Mouse (Mus musculus): ENCODE results near the gene Pim3. TPM values are rescaled to one million over a fixed set of nuclear protein-coding genes. Genes with fewer than 3 reads are reported as not detected.

The Pim3 gene
- total and polyA plus RNA-seq, 3 experiments, result 33.6 to 41.6 TPM; not detected in 1

DNA sequence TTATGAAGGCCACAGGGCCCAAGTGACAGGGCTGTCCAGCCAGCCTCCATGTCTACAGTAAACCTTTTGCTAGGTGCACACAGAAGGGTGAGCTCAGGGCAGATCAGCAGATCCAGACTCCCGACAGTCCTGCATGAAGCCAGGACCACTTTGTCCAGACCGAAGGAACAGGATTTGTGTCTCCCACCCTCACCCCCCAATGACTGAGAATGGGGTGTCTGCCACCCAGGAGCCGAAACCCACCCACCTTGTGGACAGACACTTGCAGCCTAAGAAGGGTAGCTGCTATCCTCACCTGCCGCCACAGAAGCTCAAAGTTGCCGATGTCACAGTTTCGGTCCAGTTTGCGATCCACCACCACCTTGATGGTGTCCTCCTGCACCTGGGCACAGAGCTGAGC is 53.1 kb downstream of the Pim3 start:
- Histone ChIP-seq H3K9me3 (replicated peaks; ENCODE audit: insufficient read depth, low read length) (no peaks in the 10 kb centered on the region), H3K79me2 (ENCODE audit: control insufficient read depth, insufficient read depth, low read length, poor library complexity) (no peaks in the 10 kb centered on the region), H3K4me3 (ENCODE audit: control insufficient read depth in 1 of 2, insufficient read depth in 1 of 2, low read depth in 2 of 2, low read length in 2 of 2) (no peak overlapping the region), H3K36me3 (ENCODE audit: control insufficient read depth in 1 of 2, insufficient read depth in 2 of 2, low read length in 2 of 2) (no peaks in the 10 kb centered on the region), H3K9ac (ENCODE audit: control insufficient read depth, low read depth, low read length, poor library complexity, severe bottlenecking) (no peak overlapping the region), H3K4me1 (ENCODE audit: control insufficient read depth in 1 of 2, insufficient read depth in 2 of 2, low read length in 2 of 2) (no peaks in the 10 kb centered on the region), H3K27me3 (ENCODE audit: control insufficient read depth in 1 of 2, insufficient read depth in 2 of 2, low read length in 2 of 2) (peaks cover 0 to 4% of the 10 kb centered on the region in 2 experiments; a peak in 2 of 4 replicates), H3K27ac (ENCODE audit: control insufficient read depth, low read depth, low read length) (no peak overlapping the region)
- no peak for DNase-seq (ENCODE audit: low read depth, low spot score)
- no peak for TF ChIP-seq TAL1 (IDR thresholded peaks at IDR 0.05; ENCODE audit: low read length)
- no peak for TF ChIP-seq MAFK (IDR thresholded peaks at IDR 0.05; ENCODE audit: borderline replicate concordance, low read depth, low read length)
- TF ChIP-seq RAD21 (IDR thresholded peaks at IDR 0.05; ENCODE audit: low read depth, low read length), result no peak
- TF ChIP-seq POLR2AphosphoS5 (IDR thresholded peaks at IDR 0.05; ENCODE audit: borderline replicate concordance, low read depth, low read length), result no peak
- no peak for TF ChIP-seq CTCF (IDR thresholded peaks at IDR 0.05 in 2 of 3, conservative IDR thresholded peaks at IDR 0.05 in 1 of 3; ENCODE audit: control insufficient read depth in 1 of 3, insufficient read depth in 1 of 3, low read depth in 2 of 3, low read length in 3 of 3, poor library complexity in 1 of 3, severe bottlenecking in 1 of 3)
- TF ChIP-seq TBP (IDR thresholded peaks at IDR 0.05; ENCODE audit: low read depth, low read length), result no peak
- no peak for TF ChIP-seq MYC (IDR thresholded peaks at IDR 0.05; ENCODE audit: low read depth, low read length)
- TF ChIP-seq ZNF384 (IDR thresholded peaks at IDR 0.05; ENCODE audit: low read depth, low read length), result no peak
- TF ChIP-seq JUND (IDR thresholded peaks at IDR 0.05; ENCODE audit: low read depth, low read length), result no peak
- TF ChIP-seq RCOR1 (IDR thresholded peaks at IDR 0.05; ENCODE audit: low read depth, low read length), result no peak
- TF ChIP-seq ZKSCAN1 (IDR thresholded peaks at IDR 0.05; ENCODE audit: low read depth, low read length), result no peak
- no peak for TF ChIP-seq UBTF (IDR thresholded peaks at IDR 0.05; ENCODE audit: borderline replicate concordance, insufficient read depth, low read depth, low read length)
- no peak for TF ChIP-seq HCFC1 (IDR thresholded peaks at IDR 0.05; ENCODE audit: low read depth, low read length)

Other genes with a start within 250 kb of the Pim3 start
- gene Brd1, start 128.0 kb upstream of the Pim3 start, total RNA-seq (2012; rRNA removed), result 33.7 and 33.8 TPM in 2 replicates
- gene Brd1, start 128.0 kb upstream of the Pim3 start, polyA plus RNA-seq (2012; ENCODE audit: insufficient read depth in 1 of 2, insufficient read length in 2 of 2, low read depth in 1 of 2, low replicate concordance in 2 of 2, missing spikeins in 1 of 2), result 10 to 100 TPM; 43.1 to 72.7 TPM
- gene Zbed4, start 110.5 kb upstream of the Pim3 start, total RNA-seq (2012; rRNA removed), result 57.3 and 57.9 TPM in 2 replicates
- gene Zbed4, start 110.5 kb upstream of the Pim3 start, polyA plus RNA-seq (2012; ENCODE audit: insufficient read depth in 1 of 2, insufficient read length in 2 of 2, low read depth in 1 of 2, low replicate concordance in 2 of 2, missing spikeins in 1 of 2), result 10 to 100 TPM in 1 of 2 experiments, not detected in 1; 53.2 TPM
- 12.3 and 13.7 TPM in 2 replicates for gene Alg12, start 42.9 kb upstream of the Pim3 start, total RNA-seq (2012; rRNA removed)
- gene Alg12, start 42.9 kb upstream of the Pim3 start, polyA plus RNA-seq (2012; ENCODE audit: insufficient read depth in 1 of 2, insufficient read length in 2 of 2, low read depth in 1 of 2, low replicate concordance in 2 of 2, missing spikeins in 1 of 2), result 10 to 100 TPM in 1 of 2 experiments, not detected in 1; 18.6 TPM
- gene Creld2, start 42.5 kb upstream of the Pim3 start, total RNA-seq (2012; rRNA removed), result 121 and 188 TPM in 2 replicates
- gene Creld2, start 42.5 kb upstream of the Pim3 start, polyA plus RNA-seq (2012; ENCODE audit: insufficient read depth in 1 of 2, insufficient read length in 2 of 2, low read depth in 1 of 2, low replicate concordance in 2 of 2, missing spikeins in 1 of 2), result 100 to 1,000 TPM in 1 of 2 experiments, not detected in 1; 118 TPM
- not detected in 2 replicates for gene Ttll8, start 92.2 kb downstream of the Pim3 start, total RNA-seq (2012; rRNA removed)
- not detected for gene Ttll8, start 92.2 kb downstream of the Pim3 start, polyA plus RNA-seq (2012; ENCODE audit: insufficient read depth in 1 of 2, insufficient read length in 2 of 2, low read depth in 1 of 2, low replicate concordance in 2 of 2, missing spikeins in 1 of 2)
- gene Mlc1, start 116.8 kb downstream of the Pim3 start, total RNA-seq (2012; rRNA removed), result not detected in 2 replicates
- not detected for gene Mlc1, start 116.8 kb downstream of the Pim3 start, polyA plus RNA-seq (2012; ENCODE audit: insufficient read depth in 1 of 2, insufficient read length in 2 of 2, low read depth in 1 of 2, low replicate concordance in 2 of 2, missing spikeins in 1 of 2)
- gene Mov10l1, start 120.7 kb downstream of the Pim3 start, total RNA-seq (2012; rRNA removed), result not detected in 2 replicates
- not detected for gene Mov10l1, start 120.7 kb downstream of the Pim3 start, polyA plus RNA-seq (2012; ENCODE audit: insufficient read depth in 1 of 2, insufficient read length in 2 of 2, low read depth in 1 of 2, low replicate concordance in 2 of 2, missing spikeins in 1 of 2)
- gene Panx2, start 197.5 kb downstream of the Pim3 start, total RNA-seq (2012; rRNA removed), result not detected in 2 replicates
- not detected for gene Panx2, start 197.5 kb downstream of the Pim3 start, polyA plus RNA-seq (2012; ENCODE audit: insufficient read depth in 1 of 2, insufficient read length in 2 of 2, low read depth in 1 of 2, low replicate concordance in 2 of 2, missing spikeins in 1 of 2)
- 43.1 and 45.9 TPM in 2 replicates for gene Trabd, start 212.9 kb downstream of the Pim3 start, total RNA-seq (2012; rRNA removed)
- gene Trabd, start 212.9 kb downstream of the Pim3 start, polyA plus RNA-seq (2012; ENCODE audit: insufficient read depth in 1 of 2, insufficient read length in 2 of 2, low read depth in 1 of 2, low replicate concordance in 2 of 2, missing spikeins in 1 of 2), result 10 to 100 TPM in 1 of 2 experiments, not detected in 1; 81.4 TPM
- 13.6 and 17.3 TPM in 2 replicates for gene Selenoo, start 226.9 kb downstream of the Pim3 start, total RNA-seq (2012; rRNA removed)
- gene Selenoo, start 226.9 kb downstream of the Pim3 start, polyA plus RNA-seq (2012; ENCODE audit: insufficient read depth in 1 of 2, insufficient read length in 2 of 2, low read depth in 1 of 2, low replicate concordance in 2 of 2, missing spikeins in 1 of 2), result 10 to 100 TPM in 1 of 2 experiments, not detected in 1; 16.6 TPM

Data from MEL (cell line).